8 mouse cellular contexts compared by ENCODE assay signal in genomic region chr1:62986267-62986666, GRCm38 (mm10).
A peak's percentile ranks its signal among the peaks of the same experiment; 100 is the strongest.
DNase-seq lines count a peak whose midpoint lies in the region; ATAC-seq lines count a peak whose summit lies in the region.

No protein-coding gene starts in this region.

- no peaks in the 10 kb centered on the region for H3K27me3 ChIP-seq in embryonic facial prominence, embryonic 14.5 days (replicated peaks; ENCODE audit: control insufficient read depth, insufficient read depth, low read length)
- H3K27me3 ChIP-seq in hindbrain, embryonic 12.5 days, result no peaks in the 10 kb centered on the region

- H3K9me3 ChIP-seq in embryonic facial prominence, embryonic 14.5 days (ENCODE audit: control insufficient read depth, low read length), result no peaks in the 10 kb centered on the region
- H3K9me3 ChIP-seq in hindbrain, embryonic 12.5 days (replicated peaks), result no peaks in the 10 kb centered on the region

- H3K4me2 ChIP-seq in embryonic facial prominence, embryonic 14.5 days (ENCODE audit: low read depth, low read length), result peak overlapping the region; percentile 19
- H3K4me2 ChIP-seq in hindbrain, embryonic 12.5 days (replicated peaks), result peak overlapping the region; percentile 25; the same call in 1 of the 2 replicates

- no peak for ATAC-seq in embryonic facial prominence, embryonic 14.5 days (ENCODE audit: low read depth)
- ATAC-seq in hindbrain, embryonic 12.5 days (ENCODE audit: low FRiP score), result no peak

- no peak overlapping the region for H3K27ac ChIP-seq in embryonic facial prominence, embryonic 14.5 days (replicated peaks; ENCODE audit: low read depth, low read length)
- H3K27ac ChIP-seq in hindbrain, embryonic 12.5 days, result no peak overlapping the region

- no peaks in the 10 kb centered on the region for H3K36me3 ChIP-seq in embryonic facial prominence, embryonic 14.5 days (ENCODE audit: control insufficient read depth, insufficient read depth, low read length)
- H3K36me3 ChIP-seq in hindbrain, embryonic 12.5 days, result no peaks in the 10 kb centered on the region

- no peak overlapping the region for H3K9ac ChIP-seq in embryonic facial prominence, embryonic 14.5 days (ENCODE audit: low read depth, low read length)
- H3K9ac ChIP-seq in hindbrain, embryonic 12.5 days, result no peak overlapping the region

- peak; percentile 51 to 60 for DNase-seq in adrenal gland, adult 18-20 months (ENCODE audit: low spot score in 2 of 2)
- no peak for DNase-seq in adrenal gland, adult 8-10 months
- DNase-seq in adipocyte (ENCODE audit: low spot score), result peak; percentile 65
- peak; percentile 68 for DNase-seq in embryonic facial prominence, embryonic 14.5 days (ENCODE audit: low spot score)
- peak; percentile 31 to 57 for DNase-seq in layer of hippocampus, postnatal 14 days (ENCODE audit: low spot score in 2 of 2)
- peak; percentile 74 for DNase-seq in lung, postnatal 10 days
- DNase-seq in right cerebral cortex, postnatal 10 days (ENCODE audit: low spot score in 2 of 2), result peak; percentile 54 to 74

- 18% methylated on average over 7 of the region's 7 CpGs for WGBS in embryonic facial prominence, embryonic 14.5 days
- 22% methylated on average over 7 of the region's 7 CpGs for whole genome bisulfite sequencing in hindbrain, embryonic 12.5 days

- H3K4me1 ChIP-seq in embryonic facial prominence, embryonic 14.5 days (ENCODE audit: control insufficient read depth, insufficient read depth, low read length), result no peaks in the 10 kb centered on the region
- H3K4me1 ChIP-seq in hindbrain, embryonic 12.5 days, result no peaks in the 10 kb centered on the region

- no peak overlapping the region for H3K4me3 ChIP-seq in embryonic facial prominence, embryonic 14.5 days (ENCODE audit: low read depth, low read length)
- H3K4me3 ChIP-seq in hindbrain, embryonic 12.5 days, result no peak overlapping the region
